ENCODE assay signal across 8 mouse cellular contexts in genomic region chr11:65088451-65089222, GRCm38 (mm10).
A peak's percentile ranks its signal among the peaks of the same experiment; 100 is the strongest.
DNase-seq lines count a peak whose midpoint lies in the region; ATAC-seq and TF ChIP-seq lines count a peak whose summit lies in the region.

No protein-coding gene starts in this region.

- H3K4me2 ChIP-seq in hindbrain, embryonic 11.5 days (replicated peaks; ENCODE audit: low read depth, low read length), result no peak overlapping the region
- no peak overlapping the region for H3K4me2 ChIP-seq in hindbrain, embryonic 13.5 days
- no peak overlapping the region for H3K4me2 ChIP-seq in midbrain, embryonic 14.5 days (ENCODE audit: low read length)

- no peak overlapping the region for H3K4me3 ChIP-seq in hindbrain, embryonic 11.5 days (ENCODE audit: low read depth, low read length)
- no peak overlapping the region for H3K4me3 ChIP-seq in hindbrain, embryonic 13.5 days
- H3K4me3 ChIP-seq in cortical plate, adult 2 months (ENCODE audit: insufficient read depth, low read length), result no peak overlapping the region
- no peak overlapping the region for H3K4me3 ChIP-seq in midbrain, embryonic 14.5 days (replicated peaks; ENCODE audit: low read depth, low read length)

- H3K9me3 ChIP-seq in hindbrain, embryonic 11.5 days (ENCODE audit: control insufficient read depth, low read length), result no peaks in the 10 kb centered on the region
- peaks cover 5% of the 10 kb centered on the region for H3K9me3 ChIP-seq in hindbrain, embryonic 13.5 days
- H3K9me3 ChIP-seq in midbrain, embryonic 14.5 days (ENCODE audit: control insufficient read depth, low read length), result no peaks in the 10 kb centered on the region

- TF ChIP-seq CTCF in cortical plate, adult 2 months (IDR thresholded peaks at IDR 0.05; ENCODE audit: extremely low read depth, insufficient read depth, low read length), result peak; percentile 63

- peak; percentile 61 for DNase-seq in hindbrain, embryonic 11.5 days (ENCODE audit: low spot score)
- DNase-seq in A20 (ENCODE audit: low read depth, low spot score) (peak; percentile 1), ZHBTc4 (ENCODE audit: low read depth, low spot score) (peak; percentile 69)
- peak; percentile 77 for DNase-seq in kidney, adult 9 months
- peak; percentile 74 for DNase-seq in midbrain, embryonic 14.5 days
- no peak for DNase-seq in spleen, adult 18-20 months

- no peak overlapping the region for H3K27ac ChIP-seq in hindbrain, embryonic 11.5 days (ENCODE audit: low read depth, low read length)
- no peak overlapping the region for H3K27ac ChIP-seq in hindbrain, embryonic 13.5 days
- no peak overlapping the region for H3K27ac ChIP-seq in cortical plate, adult 2 months (ENCODE audit: insufficient read depth, low read length)
- H3K27ac ChIP-seq in midbrain, embryonic 14.5 days (replicated peaks; ENCODE audit: low read depth, low read length), result no peak overlapping the region

- no peak for ATAC-seq in hindbrain, embryonic 11.5 days (ENCODE audit: low FRiP score)
- no peak for ATAC-seq in hindbrain, embryonic 13.5 days (ENCODE audit: low FRiP score)
- ATAC-seq in midbrain, embryonic 14.5 days (ENCODE audit: low FRiP score, low TSS enrichment), result no peak

- no peak for TF ChIP-seq POLR2A in cortical plate, adult 2 months (IDR thresholded peaks at IDR 0.05; ENCODE audit: extremely low read depth, insufficient read depth, low read length)

- no peak overlapping the region for H3K9ac ChIP-seq in hindbrain, embryonic 11.5 days (ENCODE audit: low read depth, low read length)
- no peak overlapping the region for H3K9ac ChIP-seq in hindbrain, embryonic 13.5 days
- H3K9ac ChIP-seq in midbrain, embryonic 14.5 days (replicated peaks; ENCODE audit: low read length), result no peak overlapping the region

- WGBS in hindbrain, embryonic 11.5 days, result 51% methylated on average over 5 of the region's 5 CpGs
- WGBS in hindbrain, embryonic 13.5 days, result 59% methylated on average over 5 of the region's 5 CpGs
- 59% methylated on average over 5 of the region's 5 CpGs for WGBS in midbrain, embryonic 14.5 days

- no peaks in the 10 kb centered on the region for H3K36me3 ChIP-seq in hindbrain, embryonic 11.5 days (ENCODE audit: control insufficient read depth, insufficient read depth, low read length)
- no peaks in the 10 kb centered on the region for H3K36me3 ChIP-seq in hindbrain, embryonic 13.5 days
- no peaks in the 10 kb centered on the region for H3K36me3 ChIP-seq in midbrain, embryonic 14.5 days (ENCODE audit: control insufficient read depth, insufficient read depth, low read length)

- H3K27me3 ChIP-seq in hindbrain, embryonic 11.5 days (ENCODE audit: control insufficient read depth, insufficient read depth, low read length), result no peaks in the 10 kb centered on the region
- no peaks in the 10 kb centered on the region for H3K27me3 ChIP-seq in hindbrain, embryonic 13.5 days
- H3K27me3 ChIP-seq in midbrain, embryonic 14.5 days (ENCODE audit: control insufficient read depth, insufficient read depth, low read length), result no peaks in the 10 kb centered on the region

- no peaks in the 10 kb centered on the region for H3K4me1 ChIP-seq in hindbrain, embryonic 11.5 days (replicated peaks; ENCODE audit: control insufficient read depth, insufficient read depth, low read length)
- 0 out of 2 replicates have a peak, but pooled peaks cover 2% of the 10 kb centered on the region for H3K4me1 ChIP-seq in hindbrain, embryonic 13.5 days (replicated peaks)
- H3K4me1 ChIP-seq in cortical plate, adult 2 months (ENCODE audit: control insufficient read depth, insufficient read depth, low read length), result peaks cover 4% of the 10 kb centered on the region
- no peaks in the 10 kb centered on the region for H3K4me1 ChIP-seq in midbrain, embryonic 14.5 days (ENCODE audit: control insufficient read depth, insufficient read depth, low read length)

Comparison
In these comparisons a context has a peak if more than half of its experiments do, and no peak if none do; other contexts are left out.
1. DNase-seq: peak in hindbrain, embryonic 11.5 days (single experiment), A20 (single experiment), ZHBTc4 (single experiment), kidney, adult 9 months (single experiment) and midbrain, embryonic 14.5 days (single experiment); none in spleen, adult 18-20 months (0 of 2).